Mouse (Mus musculus): ENCODE results near the gene Spocd1.

The Spocd1 gene

GRCm38 (mm10) chr4:129978227-129978626 is 49.2 kb downstream of the Spocd1 start:
- DNase-seq, result no peak

- no peak for DNase-seq
Observed at GRCm38 (mm10) chr4:129978930-129979329, 49.9 kb downstream of the Spocd1 start.

GRCm38 (mm10) chr4:129981657-129982056 is 52.6 kb downstream of the Spocd1 start:
- no peak for DNase-seq

GRCm38 (mm10) chr4:129983046-129983445 is 54.0 kb downstream of the Spocd1 start:
- no peak for DNase-seq

- DNase-seq, result peak in 1 of 2 experiments; percentile 13
Observed at GRCm38 (mm10) chr4:129983764-129984420, 54.8 kb downstream of the Spocd1 start.

GRCm38 (mm10) chr4:129984421-129985061 is 55.5 kb downstream of the Spocd1 start, which contains the start of gene Adgrb2:
Gene Adgrb2, plus strand, starts transcription at chr4:129984870.
- no peak for DNase-seq

GRCm38 (mm10) chr4:129985161-129985670 is 56.2 kb downstream of the Spocd1 start:
- DNase-seq, result no peak

- peak; percentile 23 to 32 for DNase-seq
Observed at GRCm38 (mm10) chr4:129985671-129986441, 56.8 kb downstream of the Spocd1 start.

- DNase-seq, result no peak
Observed at GRCm38 (mm10) chr4:129987825-129988504, 58.9 kb downstream of the Spocd1 start.

- DNase-seq, result no peak
Observed at GRCm38 (mm10) chr4:129989925-129990324, 60.9 kb downstream of the Spocd1 start.

- no peak for DNase-seq
Observed at GRCm38 (mm10) chr4:129992720-129993119, 63.7 kb downstream of the Spocd1 start.

GRCm38 (mm10) chr4:129993213-129993612 is 64.2 kb downstream of the Spocd1 start:
- no peak for DNase-seq

GRCm38 (mm10) chr4:129993944-129994695 is 65.1 kb downstream of the Spocd1 start:
- no peak for DNase-seq

- no peak for DNase-seq
Observed at GRCm38 (mm10) chr4:129994728-129995127, 65.7 kb downstream of the Spocd1 start.

GRCm38 (mm10) chr4:129995255-129995654 is 66.2 kb downstream of the Spocd1 start:
- DNase-seq, result no peak

GRCm38 (mm10) chr4:129996015-129996414 is 67.0 kb downstream of the Spocd1 start:
- DNase-seq, result no peak

GRCm38 (mm10) chr4:129998124-129998523 is 69.1 kb downstream of the Spocd1 start:
- DNase-seq, result no peak

GRCm38 (mm10) chr4:130001710-130002109 is 72.7 kb downstream of the Spocd1 start:
- no peak for DNase-seq

GRCm38 (mm10) chr4:130002157-130002556 is 73.1 kb downstream of the Spocd1 start:
- DNase-seq, result no peak

GRCm38 (mm10) chr4:130005593-130005992 is 76.5 kb downstream of the Spocd1 start:
- DNase-seq, result no peak

GRCm38 (mm10) chr4:130006533-130006932 is 77.5 kb downstream of the Spocd1 start:
- no peak for DNase-seq

Data from thymus, adult 18-20 months (tissue).